Mouse (Mus musculus): ENCODE measurements at regions not wholly inside any gene's neighbourhood (a gene's known extent, or its start where the extent isn't known, plus 50 kb on each side); places are given as distances from the start of the nearest gene placed in this dataset.

GRCm38 (mm10) chr8:53962993-53963392 lies 114.4 kb upstream of the Vegfc start:
- Histone ChIP-seq H3K4me3 (no peak overlapping the region), H3K4me1 (no peaks in the 10 kb centered on the region), H3K9me3 (no peaks in the 10 kb centered on the region), H3K27ac (no peak overlapping the region), H3K27me3 (no peaks in the 10 kb centered on the region), H3K36me3 (no peaks in the 10 kb centered on the region), H3K4me2 (no peak overlapping the region), H3K9ac (no peak overlapping the region)
- no peak for ATAC-seq (ENCODE audit: borderline replicate concordance, extremely low read depth, low FRiP score, low TSS enrichment)
- 90% methylated on average over 1 of the region's 1 CpGs for WGBS

- H3K4me2 ChIP-seq, result no peak overlapping the region
- no peak overlapping the region for H3K4me3 ChIP-seq
- no peak overlapping the region for H3K27ac ChIP-seq
- WGBS, result 71% methylated on average over 2 of the region's 2 CpGs
- no peaks in the 10 kb centered on the region for H3K4me1 ChIP-seq
- no peaks in the 10 kb centered on the region for H3K27me3 ChIP-seq
- no peaks in the 10 kb centered on the region for H3K9me3 ChIP-seq
- no peak overlapping the region for H3K9ac ChIP-seq
- no peak for ATAC-seq (ENCODE audit: borderline replicate concordance, extremely low read depth, low FRiP score, low TSS enrichment)
- no peaks in the 10 kb centered on the region for H3K36me3 ChIP-seq
Measured at GRCm38 (mm10) chr8:53984296-53984695, 93.1 kb upstream of the Vegfc start.

GRCm38 (mm10) chr8:53985685-53986084 lies 91.7 kb upstream of the Vegfc start:
- no peaks in the 10 kb centered on the region for H3K4me1 ChIP-seq
- no peak overlapping the region for H3K27ac ChIP-seq
- no peaks in the 10 kb centered on the region for H3K9me3 ChIP-seq
- 93% methylated on average over 1 of the region's 1 CpGs for WGBS
- H3K36me3 ChIP-seq, result no peaks in the 10 kb centered on the region
- H3K9ac ChIP-seq, result no peak overlapping the region
- H3K27me3 ChIP-seq, result no peaks in the 10 kb centered on the region
- ATAC-seq (ENCODE audit: borderline replicate concordance, extremely low read depth, low FRiP score, low TSS enrichment), result no peak
- no peak overlapping the region for H3K4me2 ChIP-seq
- H3K4me3 ChIP-seq, result no peak overlapping the region

DNA sequence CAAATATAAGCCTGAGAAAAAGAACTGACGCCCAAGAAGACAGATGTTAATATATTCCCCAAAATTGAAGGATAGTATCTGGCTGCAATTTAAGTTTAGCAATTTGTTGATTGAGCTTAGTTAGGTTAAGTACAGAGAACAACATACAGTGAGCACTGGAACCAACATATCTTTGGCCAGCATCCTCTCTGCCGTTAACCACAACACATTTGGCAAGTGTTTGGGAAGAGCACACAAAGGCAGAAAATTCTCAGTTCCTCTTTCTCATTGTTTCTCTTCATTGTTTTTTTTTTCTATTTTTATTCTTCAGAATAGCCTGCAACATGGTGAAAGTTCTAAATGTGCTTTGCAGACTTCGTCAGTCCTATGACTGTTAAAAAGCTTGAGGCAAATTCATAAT lies 83.2 kb upstream of the Vegfc start:
- Histone ChIP-seq H3K36me3 (no peaks in the 10 kb centered on the region), H3K4me3 (no peak overlapping the region), H3K27ac (no peak overlapping the region), H3K4me1 (no peaks in the 10 kb centered on the region), H3K4me2 (no peak overlapping the region), H3K9me3 (no peaks in the 10 kb centered on the region), H3K9ac (no peak overlapping the region), H3K27me3 (no peaks in the 10 kb centered on the region)
- ATAC-seq (ENCODE audit: borderline replicate concordance, extremely low read depth, low FRiP score, low TSS enrichment), result no peak
- WGBS, result 83% methylated on average over 3 of the region's 3 CpGs

- H3K9me3 ChIP-seq, result no peaks in the 10 kb centered on the region
- H3K9ac ChIP-seq, result no peak overlapping the region
- no peaks in the 10 kb centered on the region for H3K4me1 ChIP-seq
- WGBS, result 47% methylated on average over 2 of the region's 2 CpGs
- no peak for ATAC-seq (ENCODE audit: borderline replicate concordance, extremely low read depth, low FRiP score, low TSS enrichment)
- H3K36me3 ChIP-seq, result no peaks in the 10 kb centered on the region
- no peak overlapping the region for H3K4me2 ChIP-seq
- no peaks in the 10 kb centered on the region for H3K27me3 ChIP-seq
- H3K27ac ChIP-seq, result no peak overlapping the region
- no peak overlapping the region for H3K4me3 ChIP-seq
Measured at GRCm38 (mm10) chr8:53997461-53997860, 79.9 kb upstream of the Vegfc start.

DNA sequence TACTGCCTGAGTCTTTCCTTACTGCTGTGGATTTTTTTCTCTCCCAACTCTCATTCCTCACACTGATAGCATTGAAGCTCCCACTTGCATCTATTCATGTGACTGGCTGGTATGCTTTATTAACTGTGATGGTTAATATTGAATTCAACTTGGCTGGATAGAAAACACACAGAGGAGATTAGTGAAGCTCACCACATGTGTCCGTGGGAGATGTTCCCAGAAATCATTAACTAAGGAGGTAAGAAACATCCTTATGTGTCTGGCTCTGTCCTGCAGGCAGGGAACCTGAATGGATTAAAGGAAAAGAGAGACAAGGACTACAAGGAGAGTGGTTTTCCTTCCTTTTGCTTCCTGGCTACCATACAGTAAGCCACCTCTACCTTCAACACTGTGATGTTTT lies 74.5 kb upstream of the Vegfc start:
- no peak overlapping the region for H3K9ac ChIP-seq
- no peaks in the 10 kb centered on the region for H3K27me3 ChIP-seq
- no peaks in the 10 kb centered on the region for H3K4me1 ChIP-seq
- no peaks in the 10 kb centered on the region for H3K9me3 ChIP-seq
- H3K4me3 ChIP-seq, result no peak overlapping the region
- no peak overlapping the region for H3K4me2 ChIP-seq
- no peak overlapping the region for H3K27ac ChIP-seq
- no peaks in the 10 kb centered on the region for H3K36me3 ChIP-seq
- WGBS, result 45% methylated on average over 1 of the region's 1 CpGs
- ATAC-seq (ENCODE audit: borderline replicate concordance, extremely low read depth, low FRiP score, low TSS enrichment), result no peak

DNA sequence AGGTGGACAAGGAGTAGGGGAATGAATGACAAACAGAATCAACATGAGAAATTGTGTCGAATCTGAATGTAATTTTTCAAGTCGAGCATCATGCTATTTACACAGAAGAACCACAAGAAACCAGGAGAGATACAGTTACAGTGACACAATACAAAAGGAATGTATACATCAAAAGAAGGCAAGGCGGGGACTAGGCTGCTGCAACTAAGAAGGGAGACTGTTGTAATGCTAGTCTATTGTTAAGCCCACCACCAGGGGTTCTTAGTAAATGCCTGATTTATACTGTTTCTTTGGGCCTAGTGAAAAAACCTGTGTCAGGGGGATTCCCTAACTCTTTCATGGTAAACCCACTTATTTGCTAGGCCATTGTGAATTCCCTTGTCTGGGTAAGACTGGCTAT lies 63.3 kb upstream of the Vegfc start:
- Histone ChIP-seq H3K36me3 (no peaks in the 10 kb centered on the region), H3K9me3 (no peaks in the 10 kb centered on the region), H3K9ac (no peak overlapping the region), H3K27ac (no peak overlapping the region), H3K4me2 (no peak overlapping the region), H3K4me3 (no peak overlapping the region), H3K27me3 (no peaks in the 10 kb centered on the region), H3K4me1 (no peaks in the 10 kb centered on the region)
- WGBS, result 67% methylated on average over 3 of the region's 3 CpGs
- no peak for ATAC-seq (ENCODE audit: borderline replicate concordance, extremely low read depth, low FRiP score, low TSS enrichment)

DNA sequence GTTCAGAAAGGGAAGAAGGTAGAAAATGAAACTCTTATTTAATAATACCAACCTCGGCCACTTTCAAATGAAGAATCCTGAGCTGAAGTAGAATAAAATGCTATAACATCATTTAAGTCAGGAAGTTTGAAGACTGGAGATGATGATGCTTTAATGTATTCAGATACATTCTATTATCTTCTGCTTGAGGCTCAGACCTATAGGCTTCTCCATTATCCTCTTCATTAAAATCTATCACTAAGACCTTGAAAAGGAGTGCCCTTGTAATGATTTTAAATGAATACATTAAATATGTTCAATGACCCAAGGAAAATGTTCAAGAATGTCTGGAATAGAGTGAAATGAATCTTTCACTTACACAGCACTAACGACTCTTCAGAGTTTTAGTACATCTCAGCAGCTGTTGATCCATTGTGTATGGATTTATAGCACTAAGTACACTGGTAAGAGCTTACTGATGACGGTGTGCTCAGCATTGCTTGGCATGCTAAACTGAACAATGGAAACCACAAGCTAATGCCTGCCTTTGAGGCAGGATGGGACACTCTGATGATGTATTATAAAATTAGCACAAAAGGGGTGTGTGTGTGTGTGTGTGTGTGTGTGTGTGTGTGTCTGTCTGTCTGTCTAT lies 58.8 kb upstream of the Vegfc start:
- H3K9me3 ChIP-seq, result no peaks in the 10 kb centered on the region
- no peaks in the 10 kb centered on the region for H3K4me1 ChIP-seq
- H3K4me3 ChIP-seq, result no peak overlapping the region
- H3K4me2 ChIP-seq, result no peak overlapping the region
- no peaks in the 10 kb centered on the region for H3K27me3 ChIP-seq
- no peak for ATAC-seq (ENCODE audit: borderline replicate concordance, extremely low read depth, low FRiP score, low TSS enrichment)
- 78% methylated on average over 3 of the region's 3 CpGs for WGBS
- no peak overlapping the region for H3K9ac ChIP-seq
- H3K27ac ChIP-seq, result no peak overlapping the region
- no peaks in the 10 kb centered on the region for H3K36me3 ChIP-seq

Data from lung, embryonic 15.5 days (tissue).